Mouse (Mus musculus) gonadal fat pad, adult 2 months (tissue): ENCODE results near the gene Ackr3. TPM values are rescaled to one million over a fixed set of nuclear protein-coding genes. Genes with fewer than 3 reads are reported as not detected.

Experiments
- DNase-seq: peaks from one replicate; pipeline ENCODE4 v3.0.0-alpha.2; 2012; ENCODE audit warnings: low read depth
- polyA plus RNA-seq: library from polyadenylated mRNA; depleted of rRNA; stranded (reverse); fragments of >200 nt; gene quantifications from 2 replicates; pipeline ENCODE4 v1.2.3, GENCODE M21; 2012

The Ackr3 gene
- polyA plus RNA-seq, 1 experiment: 181 TPM

- DNase-seq: no peak
Measured at GRCm38 (mm10) chr1:90227684-90228322, 24.0 kb downstream of the Ackr3 start.

DNA sequence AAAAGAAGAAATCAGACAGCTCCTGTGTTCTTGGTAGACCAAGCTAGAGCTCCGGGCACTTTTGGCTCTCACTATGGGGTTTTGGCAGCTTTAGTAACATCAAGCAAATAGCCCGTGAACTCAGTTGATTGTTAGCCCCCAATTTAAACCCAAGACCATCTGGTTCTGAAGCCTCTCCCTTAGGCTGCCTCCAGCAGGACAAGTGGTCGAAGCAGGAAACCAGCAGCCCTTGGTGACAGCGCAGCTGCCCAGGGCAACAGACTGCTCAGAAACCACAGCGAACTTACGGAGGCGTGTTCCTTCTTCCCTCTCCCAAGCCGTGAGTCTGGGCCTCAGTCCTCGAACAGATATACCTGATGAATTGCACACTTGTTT is 24.5 kb downstream of the Ackr3 start:
- no peak for DNase-seq

GRCm38 (mm10) chr1:90230611-90231010 is 26.8 kb downstream of the Ackr3 start:
- DNase-seq: no peak

- peak; percentile 40 for DNase-seq
Measured at GRCm38 (mm10) chr1:90231591-90232490, 28.1 kb downstream of the Ackr3 start.

DNA sequence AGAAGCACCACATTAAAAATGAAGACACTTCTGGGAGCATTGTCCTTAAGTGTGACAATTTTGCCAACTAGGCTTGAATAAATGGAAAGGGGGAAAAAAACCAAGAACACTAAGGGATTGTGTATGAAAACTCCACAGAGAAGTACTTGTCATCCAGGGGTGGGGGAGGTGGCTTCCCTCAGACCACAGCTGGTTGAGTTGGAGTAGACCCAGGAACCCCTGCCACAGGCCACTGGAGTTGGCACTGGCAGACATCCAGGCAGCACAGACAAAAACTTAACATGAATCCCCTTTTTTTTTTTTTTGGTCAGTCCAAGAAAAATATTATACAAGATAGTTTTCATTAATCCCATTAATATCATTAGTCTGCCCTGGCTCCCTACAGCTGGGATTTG is 28.7 kb downstream of the Ackr3 start:
- no peak for DNase-seq

DNA sequence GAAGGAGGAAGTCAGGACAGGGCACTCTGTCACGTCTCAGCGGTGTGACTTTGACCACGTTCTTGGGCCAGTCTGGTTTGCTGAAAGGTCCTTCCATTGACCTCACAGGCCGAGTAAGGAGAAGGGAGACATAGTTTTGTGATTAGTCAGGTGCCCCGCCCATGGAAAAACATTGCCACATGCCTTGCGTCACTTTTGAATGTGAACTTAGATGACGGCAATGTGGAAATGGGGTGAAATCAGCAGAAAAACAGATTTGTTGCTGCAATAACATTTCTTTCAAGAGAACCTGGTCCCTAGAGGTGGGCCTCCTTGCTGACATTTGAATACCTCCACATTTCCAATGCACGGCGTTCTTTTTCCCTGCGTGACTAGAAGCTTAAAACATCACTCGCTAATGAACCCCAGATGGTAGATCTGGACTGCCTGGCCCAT is 30.9 kb downstream of the Ackr3 start:
- DNase-seq: no peak

- no peak for DNase-seq
Measured at GRCm38 (mm10) chr1:90236640-90237039, 32.9 kb downstream of the Ackr3 start.

DNA sequence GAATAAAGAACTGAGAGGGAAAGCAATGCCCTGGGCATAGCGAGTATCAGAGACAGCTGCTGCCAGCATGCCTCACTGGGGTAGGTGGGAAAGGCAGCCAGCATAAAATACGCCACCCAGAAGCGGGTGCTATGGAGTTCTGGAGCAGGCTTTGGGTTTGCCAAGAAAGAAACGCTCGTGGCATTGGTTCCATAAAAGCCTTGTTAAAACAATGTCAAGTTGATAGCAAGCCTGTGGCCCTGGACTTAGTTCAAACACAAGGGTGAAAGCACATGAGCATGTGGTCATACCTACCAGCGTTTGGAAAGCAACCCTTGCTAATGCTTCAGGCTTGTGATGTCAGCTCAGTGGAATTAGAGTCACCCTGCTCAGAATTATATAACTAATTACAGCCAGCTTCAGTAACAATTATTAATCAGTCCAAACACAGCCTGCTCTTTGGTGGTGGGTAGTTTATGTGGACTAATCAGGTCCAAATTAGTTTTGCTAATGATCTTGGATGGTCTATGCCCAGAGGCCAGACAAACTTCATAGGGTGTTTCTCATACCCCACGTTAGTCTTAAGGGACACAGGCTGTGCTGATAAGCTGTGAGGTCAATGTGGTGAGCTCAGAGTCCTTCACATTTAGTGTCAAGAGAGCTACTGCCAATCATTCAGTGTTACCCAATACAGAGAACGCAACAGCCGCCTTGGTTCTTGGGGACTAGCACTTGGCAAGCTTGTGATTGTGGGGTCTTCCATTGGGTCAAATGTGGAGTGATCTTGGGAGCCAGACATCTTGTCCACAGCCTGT is 34.5 kb downstream of the Ackr3 start:
- no peak for DNase-seq

DNA sequence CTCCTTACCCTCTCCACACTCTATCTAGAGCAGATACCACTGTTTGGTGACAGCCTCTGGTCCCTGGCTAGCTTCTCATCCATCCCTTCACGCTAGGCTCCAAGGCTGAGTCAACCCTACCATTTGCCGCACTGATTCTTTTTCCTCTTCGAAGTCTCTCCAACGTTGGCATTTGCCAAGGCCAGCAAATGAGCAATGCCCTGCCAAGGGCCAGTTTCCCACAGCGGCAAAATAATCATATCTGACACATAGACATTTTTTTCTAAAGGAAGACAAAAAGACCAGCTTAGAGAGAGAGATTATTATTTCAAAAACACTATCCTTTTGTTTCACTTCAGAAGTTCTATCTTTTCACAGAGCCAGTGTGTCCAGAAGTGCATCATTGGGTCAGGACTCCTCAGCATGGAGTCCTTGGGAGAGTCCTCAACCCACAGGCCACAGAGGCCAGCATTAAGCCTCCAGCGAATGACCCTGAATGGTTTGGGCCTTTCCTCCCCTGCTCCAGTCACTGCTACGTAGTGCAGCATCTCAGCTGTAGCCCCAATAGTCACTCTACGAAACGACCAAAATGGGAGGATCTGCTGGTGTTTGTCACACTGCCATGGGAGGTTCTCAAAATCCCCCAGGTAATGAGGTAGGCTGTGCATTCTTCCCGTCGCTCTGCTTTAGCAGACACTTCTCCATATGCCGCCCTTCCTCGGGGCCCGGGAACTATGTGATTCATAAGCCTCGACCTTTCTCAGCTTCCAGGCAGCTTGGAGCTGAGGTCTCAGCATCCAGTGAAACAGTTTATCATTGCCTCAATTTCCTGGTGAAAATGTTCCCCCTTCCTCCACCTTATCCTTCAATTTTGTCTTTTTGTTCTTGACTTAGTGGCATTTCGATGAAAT is 35.8 kb downstream of the Ackr3 start:
- DNase-seq: no peak

- DNase-seq: no peak
Measured at GRCm38 (mm10) chr1:90240287-90240686, 36.5 kb downstream of the Ackr3 start.

- no peak for DNase-seq
Measured at GRCm38 (mm10) chr1:90242444-90242989, 38.7 kb downstream of the Ackr3 start.

DNA sequence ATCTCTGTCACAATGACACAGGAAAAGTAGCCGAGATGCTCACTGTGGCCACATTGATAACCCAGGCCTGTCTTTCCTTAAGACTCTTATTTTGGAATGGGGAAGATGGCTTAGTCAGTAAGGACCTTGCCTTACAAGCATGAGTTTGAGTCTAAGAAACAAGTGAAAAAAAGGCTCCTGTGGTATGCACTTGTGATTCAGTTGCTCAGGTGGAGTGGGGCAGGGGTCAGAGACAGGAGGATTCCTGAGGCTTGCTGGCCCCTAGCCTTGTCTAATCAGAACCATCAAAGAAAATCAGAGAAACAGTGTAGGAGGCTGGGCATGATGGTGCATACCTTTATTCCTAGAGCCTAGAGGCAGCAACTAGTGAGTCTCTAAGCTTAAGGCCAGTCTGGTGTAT is 40.8 kb downstream of the Ackr3 start:
- no peak for DNase-seq

GRCm38 (mm10) chr1:90245533-90245932 is 41.8 kb downstream of the Ackr3 start:
- DNase-seq: no peak

- no peak for DNase-seq
Measured at GRCm38 (mm10) chr1:90246035-90246434, 42.3 kb downstream of the Ackr3 start.

- no peak for DNase-seq
Measured at GRCm38 (mm10) chr1:90246800-90247199, 43.0 kb downstream of the Ackr3 start.

GRCm38 (mm10) chr1:90247234-90247633 is 43.5 kb downstream of the Ackr3 start:
- DNase-seq: no peak

DNA sequence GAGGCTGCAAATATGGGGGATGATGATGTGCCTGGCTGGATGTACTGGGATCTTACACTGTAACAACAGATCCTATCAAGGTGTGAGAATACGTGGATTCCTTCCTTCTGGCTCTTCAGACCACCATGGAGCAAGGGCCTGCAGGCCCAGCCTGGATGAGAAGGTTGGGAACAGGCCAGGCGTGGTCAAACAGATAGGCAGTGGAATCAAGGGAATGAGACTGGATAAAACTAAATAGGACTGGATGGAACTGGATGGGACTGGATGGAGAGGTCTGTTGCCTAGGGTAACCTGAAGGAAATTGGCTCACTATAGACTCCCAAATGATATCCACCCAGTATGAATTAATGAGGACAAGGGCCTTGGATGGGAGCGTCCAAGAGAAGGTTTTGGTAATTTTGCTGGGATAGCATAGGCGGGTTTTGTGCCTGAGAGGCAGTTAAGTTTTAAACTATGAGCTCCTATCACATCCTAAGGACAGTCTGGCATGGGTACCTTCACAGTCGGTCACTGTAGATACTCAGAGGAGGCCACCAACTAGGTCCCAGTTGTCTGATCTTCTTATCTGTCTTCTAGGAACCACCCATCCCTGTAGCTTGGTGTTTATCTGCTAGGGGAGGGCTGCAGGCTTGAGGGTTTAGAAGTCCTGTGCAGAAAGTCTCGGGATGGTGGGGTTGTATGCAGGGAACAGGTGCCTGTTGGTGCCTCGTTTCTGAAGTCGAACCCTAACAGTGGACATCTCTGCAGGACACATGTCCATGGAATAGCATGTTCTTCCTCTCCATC is 44.2 kb downstream of the Ackr3 start:
- DNase-seq: no peak

GRCm38 (mm10) chr1:90248966-90249735 is 45.4 kb downstream of the Ackr3 start:
- DNase-seq: no peak

DNA sequence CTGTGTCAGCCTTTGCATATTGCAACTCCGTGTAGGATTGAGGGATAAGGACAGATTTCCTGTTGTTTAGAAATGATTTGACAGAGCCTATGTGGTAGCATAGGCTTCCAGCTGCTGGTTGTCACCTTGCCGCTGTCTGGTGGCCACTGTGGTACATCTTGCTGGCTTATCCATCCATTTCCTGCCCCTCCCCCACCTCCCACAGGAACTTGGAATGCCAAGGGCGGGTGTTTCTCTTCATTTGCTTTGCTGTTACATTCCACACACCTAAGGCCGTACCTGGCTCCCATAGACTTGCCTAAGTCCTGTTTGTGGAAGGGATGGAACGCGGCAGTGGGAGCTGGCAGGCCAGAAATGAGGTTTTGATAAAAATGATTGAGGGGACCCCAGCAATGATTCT is 46.6 kb downstream of the Ackr3 start:
- no peak for DNase-seq
